Mouse (Mus musculus): ENCODE results near the gene Capns1.

DNA sequence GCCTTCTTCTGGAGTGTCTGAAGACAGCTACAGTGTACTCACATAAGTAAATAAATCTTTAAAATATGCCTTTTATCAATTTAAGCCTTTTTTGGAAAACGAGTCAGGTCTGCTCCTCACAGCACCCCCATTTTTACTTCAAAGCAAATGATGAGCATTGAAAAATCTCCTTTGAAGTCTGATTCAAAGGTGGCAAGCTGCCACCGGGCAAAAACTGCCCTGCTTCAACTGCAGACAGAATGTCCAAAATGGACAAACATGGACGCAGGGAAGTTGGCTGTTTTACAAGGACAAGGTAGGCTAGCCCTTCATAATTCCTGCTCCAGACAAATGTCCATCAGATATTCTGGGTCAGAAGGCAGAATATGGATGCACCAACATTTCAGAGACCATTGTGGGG lies 22.8 kb upstream of the Capns1 start:
- TF ChIP-seq CTCF (IDR thresholded peaks at IDR 0.05; ENCODE audit: extremely low read depth, insufficient read length, insufficient replicate concordance, low read depth, low read length) (no peak), POLR2A (IDR thresholded peaks at IDR 0.05; ENCODE audit: low read depth, low read length) (no peak)
